Mouse (Mus musculus) c-Kit-positive CD71-positive TER-119-positive erythroid progenitor cells, embryonic 14.5 days (primary cell): ENCODE data around the gene Cx3cr1.

Experiments used
- DNase-seq: peaks from one replicate; pipeline ENCODE4 v3.0.0-alpha.2; 2013; ENCODE audit warnings: low spot score

The Cx3cr1 gene

GRCm38 (mm10) chr9:119941861-119942260, 127.8 kb downstream of the Cx3cr1 start:
- DNase-seq, result no peak

DNA sequence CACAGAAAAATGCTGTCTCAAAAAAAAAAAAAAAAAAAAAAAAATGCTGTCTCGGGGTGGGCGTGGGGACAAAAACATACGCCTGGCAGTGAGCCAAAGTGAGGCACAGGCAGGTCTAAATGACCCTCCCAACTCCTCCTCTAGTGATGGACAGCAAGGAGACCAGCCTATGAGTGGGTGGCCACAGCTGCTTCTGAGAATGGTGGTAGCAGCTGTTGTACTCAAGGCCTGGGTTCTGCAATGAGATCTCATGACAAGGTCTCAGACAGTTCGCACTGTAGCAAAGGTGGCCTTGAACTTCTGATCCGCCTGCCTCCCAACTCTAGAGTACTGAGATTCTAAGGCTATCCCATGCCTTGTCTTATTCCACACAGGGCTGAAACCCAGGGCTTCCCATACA, 128.3 kb downstream of the Cx3cr1 start:
- no peak for DNase-seq

GRCm38 (mm10) chr9:119939646-119940045, 130.0 kb downstream of the Cx3cr1 start:
- DNase-seq, result no peak

GRCm38 (mm10) chr9:119938496-119938895, 131.2 kb downstream of the Cx3cr1 start:
- DNase-seq, result no peak

DNA sequence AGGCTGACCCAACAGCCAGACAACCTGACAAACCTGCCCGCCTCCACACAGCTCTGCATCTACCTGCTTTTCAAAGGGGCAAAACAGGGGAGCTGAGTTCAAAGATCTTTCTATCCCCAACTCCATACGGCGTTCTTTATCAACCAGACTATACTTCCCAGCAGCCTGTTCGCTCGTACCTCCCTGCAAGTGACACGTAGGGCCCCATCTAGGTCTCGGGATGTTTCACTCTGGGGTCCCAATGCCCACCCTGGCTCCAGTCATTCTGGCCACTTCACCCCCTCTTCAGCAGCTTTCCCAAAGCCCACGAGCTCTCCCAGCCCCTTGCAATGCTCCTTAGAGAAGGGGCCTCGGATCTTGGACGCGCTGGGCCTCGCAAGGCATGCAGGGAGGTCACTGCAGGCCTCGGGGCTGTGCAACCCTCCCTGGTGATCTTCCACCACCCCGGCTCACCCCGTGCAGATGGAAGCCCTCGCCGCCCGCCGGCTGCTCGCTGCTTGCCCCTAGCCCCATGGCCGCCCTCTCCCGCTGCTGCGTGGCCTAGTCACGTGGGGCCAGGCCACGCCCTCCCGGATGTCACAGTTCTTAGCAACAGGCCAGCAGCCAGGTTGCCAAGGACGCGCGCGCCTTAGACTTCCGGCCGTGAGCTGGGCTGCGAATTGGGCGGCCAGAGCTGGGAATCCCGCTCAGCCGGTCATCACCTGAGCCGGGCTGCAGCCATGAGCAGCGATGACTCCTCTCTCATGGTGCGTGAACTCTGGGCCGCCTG, 132.5 kb downstream of the Cx3cr1 start, which contains the start of the genes Gorasp1 and Ttc21a:
Gorasp1 (minus strand) TSS at position 561 of the 769 bp plus-strand sequence.
Ttc21a (plus strand) TSS at position 602 of the 769 bp plus-strand sequence.
- peak; percentile 84 for DNase-seq

- DNase-seq, result no peak
Measured at GRCm38 (mm10) chr9:119933675-119934074, 136.0 kb downstream of the Cx3cr1 start.

GRCm38 (mm10) chr9:119932358-119932757, 137.3 kb downstream of the Cx3cr1 start:
- DNase-seq, result no peak

DNA sequence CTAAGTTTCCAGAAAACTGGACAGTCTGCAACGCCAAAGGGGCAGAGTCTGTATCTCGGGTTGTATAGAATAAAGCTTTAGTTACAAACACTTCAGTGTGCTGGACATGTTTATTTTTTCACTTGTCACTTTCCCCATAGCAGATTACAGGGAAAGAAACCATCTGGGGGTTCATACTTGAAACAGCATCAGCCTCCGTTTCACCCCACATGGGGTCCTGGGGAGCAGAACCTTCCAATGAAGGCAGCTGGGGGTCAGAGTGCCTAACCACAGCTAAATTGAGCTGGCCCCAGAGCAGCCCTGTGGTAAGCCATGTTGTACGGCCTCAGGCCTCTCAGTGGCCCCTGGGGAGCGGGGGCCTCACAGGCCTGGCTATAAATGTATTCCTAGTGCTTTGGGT, 143.2 kb downstream of the Cx3cr1 start:
- DNase-seq, result no peak

DNA sequence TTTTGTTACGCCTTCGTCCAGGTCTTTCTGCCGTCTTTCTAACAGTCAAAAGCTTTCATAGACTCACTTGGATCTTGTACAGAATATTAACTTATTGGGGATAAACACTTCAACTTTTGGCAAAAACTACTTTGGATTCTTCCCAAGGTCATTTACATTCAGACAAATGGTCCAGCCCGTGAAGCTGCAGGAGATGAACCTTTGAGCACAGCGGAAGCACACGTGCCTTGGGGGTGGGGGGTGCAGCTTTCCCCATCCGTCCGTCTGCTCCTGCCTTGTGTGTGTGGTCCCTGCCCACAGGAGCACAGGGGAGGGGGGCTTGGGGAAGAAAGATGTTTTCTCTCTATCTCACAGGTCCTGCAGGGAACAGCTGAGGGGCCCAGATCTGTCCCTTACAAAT, 143.9 kb downstream of the Cx3cr1 start:
- DNase-seq, result no peak

DNA sequence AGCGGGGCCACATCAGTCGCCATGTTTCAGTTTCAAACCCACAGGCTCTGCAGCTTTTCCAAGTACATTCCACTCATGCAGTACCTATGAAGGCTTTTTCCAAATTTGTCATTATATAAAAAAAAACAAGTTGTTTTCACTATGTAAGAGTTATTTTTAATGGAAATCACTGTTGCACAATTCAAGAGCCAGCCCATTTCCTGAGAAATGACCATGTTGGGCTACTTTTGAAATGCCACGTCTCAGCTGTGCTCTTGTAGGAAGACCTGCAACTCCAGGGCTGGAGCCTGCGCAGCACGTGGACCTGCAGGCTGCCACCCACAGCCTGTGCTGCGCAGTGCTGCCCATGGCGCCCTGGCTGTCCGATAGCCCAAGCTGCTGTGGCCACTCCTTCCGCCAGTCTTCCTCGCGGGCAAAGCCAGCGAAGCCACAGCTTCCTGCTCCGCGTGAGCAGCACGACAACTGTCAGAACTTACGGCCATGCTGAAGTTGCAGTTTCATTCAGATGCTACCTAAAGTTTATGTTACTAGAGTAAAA, 144.5 kb downstream of the Cx3cr1 start:
- no peak for DNase-seq

- no peak for DNase-seq
Measured at GRCm38 (mm10) chr9:119923462-119923861, 146.2 kb downstream of the Cx3cr1 start.

DNA sequence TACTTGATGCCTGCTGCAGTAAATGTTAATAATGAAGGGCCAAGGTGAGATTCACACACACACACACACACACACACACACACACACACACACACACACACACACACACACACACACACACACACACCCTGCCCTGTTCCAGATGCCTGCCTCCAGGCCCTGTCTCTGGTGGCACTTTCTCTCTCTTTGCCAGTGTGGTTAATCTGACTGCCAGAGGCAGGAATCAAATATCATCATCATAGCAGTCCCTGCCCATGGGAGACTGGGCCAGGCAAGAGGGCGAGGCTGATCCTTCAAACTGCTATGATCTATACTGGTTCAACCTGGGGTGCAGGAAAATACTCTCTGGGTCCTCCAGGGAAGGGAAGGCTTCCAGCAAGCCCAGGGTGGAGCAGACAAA, 149.8 kb downstream of the Cx3cr1 start:
- DNase-seq, result no peak

DNA sequence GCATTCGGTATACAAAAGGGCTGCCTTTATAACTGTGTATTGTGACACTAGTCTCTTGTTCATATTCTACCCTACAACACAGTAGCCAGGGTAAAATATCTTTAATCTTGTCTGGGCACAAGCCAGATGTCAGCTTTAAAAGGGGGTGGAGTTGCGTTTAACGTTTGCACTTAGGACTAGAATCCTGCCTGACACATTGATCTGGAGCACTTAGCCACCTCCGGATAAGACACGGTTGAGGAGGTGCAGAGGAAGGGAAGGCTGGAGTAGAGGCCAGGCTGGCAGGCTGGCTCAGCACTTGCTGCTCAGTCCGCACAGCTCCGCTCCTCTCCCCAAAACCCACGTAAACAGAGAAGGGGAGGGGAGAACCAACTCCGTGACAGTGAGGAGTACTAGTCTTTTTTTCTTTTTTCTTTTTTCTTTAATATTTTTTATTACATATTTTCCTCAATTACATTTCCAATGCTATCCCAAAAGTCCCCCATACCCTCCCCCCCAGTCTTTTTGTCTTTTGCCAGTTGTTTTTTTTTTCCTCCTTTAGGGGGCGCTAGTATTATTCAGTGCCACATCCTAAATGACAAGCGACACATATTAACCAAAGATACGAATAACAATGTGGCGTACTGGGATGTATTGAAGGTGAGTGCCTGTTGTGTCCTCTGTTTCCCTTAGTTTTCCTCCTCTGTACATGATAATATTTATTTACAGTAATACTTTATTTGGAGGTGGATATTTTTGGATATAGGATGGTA, 156.4 kb downstream of the Cx3cr1 start:
- no peak for DNase-seq

GRCm38 (mm10) chr9:119909931-119910330, 159.7 kb downstream of the Cx3cr1 start:
- DNase-seq, result no peak

DNA sequence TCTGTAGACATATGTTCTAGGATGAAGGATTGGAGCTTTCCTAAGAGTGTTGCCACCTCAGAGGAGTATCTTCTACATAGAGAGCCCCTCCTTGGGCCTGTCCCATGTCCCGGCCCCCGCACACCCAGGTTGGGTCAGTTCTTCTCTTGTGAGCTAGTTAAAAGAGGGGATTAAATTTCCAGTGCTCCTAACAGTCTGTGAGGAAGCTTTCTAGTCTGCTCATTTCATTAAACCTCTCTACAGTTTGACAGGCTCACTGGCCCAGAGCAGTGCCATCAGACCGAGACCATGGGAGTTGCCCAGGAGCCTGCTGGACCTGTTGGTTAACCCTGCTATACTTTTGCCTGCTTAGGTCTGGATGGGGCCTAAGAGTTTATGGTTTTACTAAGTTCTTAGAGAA, 161.0 kb downstream of the Cx3cr1 start:
- DNase-seq, result no peak

DNA sequence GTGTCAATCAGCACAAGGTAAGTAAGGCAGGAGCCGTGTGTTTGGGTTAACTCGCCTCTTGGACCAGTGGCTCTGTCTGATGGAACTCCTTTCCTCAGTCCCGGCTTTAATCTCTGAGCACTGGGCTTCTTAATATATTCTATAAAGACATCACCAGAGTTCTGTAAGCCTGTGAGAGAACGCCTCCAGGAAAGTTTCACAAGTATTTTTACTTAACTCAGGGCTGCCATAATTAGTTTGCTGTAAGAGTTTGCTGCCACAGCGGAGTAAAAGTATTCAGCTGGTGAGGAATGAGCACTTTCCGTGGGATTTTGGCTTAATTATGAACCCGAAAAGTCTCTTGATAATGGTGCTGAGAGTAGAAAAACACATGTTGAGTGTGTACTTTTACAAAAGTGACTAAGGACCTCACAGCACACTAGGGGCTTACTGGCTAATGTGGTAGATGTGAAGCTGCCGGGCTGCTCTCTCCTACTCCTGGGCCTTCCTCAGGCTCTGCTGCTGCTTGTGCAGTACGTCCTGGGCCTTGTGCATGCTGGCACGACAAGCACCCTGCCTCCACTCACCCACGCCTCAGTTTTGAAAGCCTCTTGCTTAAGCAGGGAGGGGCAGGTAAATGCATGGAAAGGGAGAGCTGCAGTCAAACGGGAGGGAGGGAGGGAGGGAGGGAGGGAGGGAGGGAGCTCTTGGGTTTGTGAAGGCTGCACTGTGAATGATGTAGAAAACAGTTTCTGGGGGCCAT, 167.1 kb downstream of the Cx3cr1 start:
- no peak for DNase-seq

DNA sequence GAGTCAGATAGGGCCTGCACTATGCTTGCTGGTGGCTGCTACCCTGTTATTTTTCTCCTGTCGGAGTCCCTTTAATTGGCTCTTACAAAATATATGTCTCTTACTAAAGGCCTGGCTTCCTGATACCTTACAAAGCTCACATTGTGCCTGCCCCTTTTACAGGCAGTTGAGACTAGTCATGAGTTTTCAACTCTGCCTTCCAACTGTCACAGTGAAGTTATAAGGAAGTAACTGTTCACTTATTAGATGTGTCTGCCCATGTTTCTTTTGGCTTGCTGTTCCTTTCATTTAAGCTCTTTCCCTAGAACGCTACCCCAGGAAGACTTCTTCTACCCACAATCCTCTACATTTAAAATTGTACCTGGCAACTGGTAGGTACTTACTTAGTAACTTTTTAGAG, 170.2 kb downstream of the Cx3cr1 start:
- DNase-seq, result no peak

GRCm38 (mm10) chr9:119895040-119895721, 174.5 kb downstream of the Cx3cr1 start:
- no peak for DNase-seq

DNA sequence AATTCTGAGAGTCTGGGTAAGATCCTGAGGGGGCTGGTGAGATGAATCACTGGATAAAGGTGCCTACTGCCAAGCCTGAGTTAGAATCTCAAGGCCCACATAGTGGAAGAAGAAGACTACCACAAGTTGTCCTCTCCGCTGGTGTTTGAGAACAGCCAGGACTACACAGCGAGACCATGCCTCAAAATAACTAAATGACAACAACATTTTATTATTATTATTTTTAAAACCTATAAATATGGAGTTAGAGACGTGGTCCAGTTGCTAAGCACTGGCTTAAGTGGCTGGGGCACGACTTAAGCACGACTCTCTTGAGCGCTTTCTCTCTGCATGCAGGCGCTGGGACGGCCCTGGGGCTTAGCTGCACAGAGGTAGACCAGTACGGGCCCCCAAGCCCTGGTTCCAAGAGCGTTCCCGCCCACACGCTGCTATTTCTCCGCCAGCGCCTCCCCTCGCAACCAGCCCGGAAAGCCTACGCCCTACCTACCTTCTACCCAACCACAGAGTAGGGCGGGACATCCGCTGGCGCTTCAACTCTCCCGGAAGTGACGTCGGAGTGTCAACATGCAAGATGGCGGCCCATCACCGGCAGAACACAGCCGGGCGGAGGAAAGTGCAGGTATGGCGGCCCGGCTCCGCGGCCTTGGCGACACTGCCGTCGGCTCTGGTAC, 175.2 kb downstream of the Cx3cr1 start, which contains the start of gene Wdr48:
Wdr48 (plus strand) TSS at position 540 of the 671 bp plus-strand sequence.
- peak; percentile 98 for DNase-seq

DNA sequence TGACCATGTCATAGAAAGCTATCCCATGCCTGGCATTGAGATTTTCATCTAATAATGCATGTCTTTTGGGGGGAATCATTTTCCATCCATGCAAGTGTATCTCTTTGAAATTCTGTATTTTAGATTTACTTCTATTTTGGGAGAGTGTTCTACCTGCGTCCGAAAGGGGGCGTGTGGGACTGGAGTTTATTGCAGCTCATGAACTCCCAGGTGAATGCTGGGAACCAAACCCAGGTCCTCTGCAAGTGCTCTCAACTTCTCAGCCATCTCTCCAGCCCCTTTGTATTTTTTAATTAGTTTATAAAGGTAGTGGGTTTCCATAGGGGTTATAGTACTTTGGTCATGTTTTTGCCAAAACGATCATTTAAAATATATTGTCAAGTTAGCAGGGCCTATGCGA, 175.8 kb downstream of the Cx3cr1 start:
- DNase-seq, result no peak

- DNase-seq, result no peak
Measured at GRCm38 (mm10) chr9:119890692-119891091, 179.0 kb downstream of the Cx3cr1 start.
